Comparison of ENCODE assay signal across 26 mouse cellular contexts in the genomic region with DNA sequence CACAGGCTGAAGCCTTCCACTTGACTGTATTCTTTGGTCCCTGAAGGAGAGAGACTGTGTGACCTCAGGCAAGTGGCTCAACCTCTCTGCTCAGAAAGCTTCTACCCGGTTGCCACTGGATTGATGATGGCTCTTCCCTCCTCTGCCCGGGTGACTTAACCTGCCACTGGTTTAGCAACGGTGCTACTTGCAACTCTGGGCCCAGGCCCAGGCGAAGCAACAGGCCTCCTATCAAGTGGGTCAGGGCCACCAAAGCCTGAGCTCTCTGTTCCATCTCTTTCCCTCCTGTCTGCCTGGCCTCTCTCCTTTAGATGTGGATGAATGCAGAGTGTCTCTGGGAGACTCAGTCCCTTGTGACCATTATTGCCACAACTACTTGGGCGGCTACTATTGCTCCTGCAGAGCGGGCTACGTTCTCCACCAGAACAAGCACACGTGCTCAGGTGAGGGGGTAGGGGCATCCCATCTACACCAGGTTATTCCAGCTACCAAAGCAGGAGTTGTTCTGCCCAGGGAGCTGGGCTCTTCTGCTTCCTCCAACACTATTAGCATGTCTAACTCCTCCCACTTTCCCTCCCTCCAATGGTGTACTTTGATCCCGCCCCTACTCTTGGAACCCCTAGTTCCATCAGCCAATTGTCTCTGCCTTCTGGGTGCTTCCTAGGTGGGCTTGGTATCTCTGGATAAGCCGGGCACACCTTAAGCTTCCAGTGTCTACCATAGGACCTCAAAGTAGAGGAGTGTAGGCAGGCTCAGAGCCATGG. TPM values are rescaled to one million over a fixed set of nuclear protein-coding genes. Genes with fewer than 3 reads are reported as not detected.
DNase-seq lines count a peak whose midpoint lies in the region; ATAC-seq lines count a peak whose summit lies in the region.
"Had no signal": no experiment of that assay in that cellular context is flagged by ENCODE, and none has a peak within 500 bp of the region (broad histone marks: within the 10 kb centered on the region; RNA-seq: fewer than 3 reads in every experiment).

No protein-coding gene starts in this region.

- H3K4me1 ChIP-seq in heart, embryonic 11.5 days (ENCODE audit: control insufficient read depth, insufficient read depth, low read length), result peaks cover under 1% of the 10 kb centered on the region; the same call in 1 of the 2 replicates
- no peaks in the 10 kb centered on the region for H3K4me1 ChIP-seq in embryonic facial prominence, embryonic 13.5 days

- H3K4me3 ChIP-seq in heart, embryonic 11.5 days (ENCODE audit: low read depth, low read length), result no peak overlapping the region
- H3K4me3 ChIP-seq in embryonic facial prominence, embryonic 13.5 days, result no peak overlapping the region
- H3K4me3 ChIP-seq: heart, embryonic 12.5 days had no signal

- H3K27ac ChIP-seq in heart, embryonic 11.5 days (ENCODE audit: low read depth, low read length), result no peak overlapping the region
- peak overlapping the region; percentile 34; the same call in 1 of the 2 replicates for H3K27ac ChIP-seq in embryonic facial prominence, embryonic 13.5 days
- H3K27ac ChIP-seq: hindbrain, postnatal 0 days had no signal

- H3K9me3 ChIP-seq in heart, embryonic 11.5 days (replicated peaks; ENCODE audit: control insufficient read depth, low read length), result no peaks in the 10 kb centered on the region
- no peaks in the 10 kb centered on the region for H3K9me3 ChIP-seq in embryonic facial prominence, embryonic 13.5 days

- H3K36me3 ChIP-seq in heart, embryonic 11.5 days (ENCODE audit: control insufficient read depth, insufficient read depth, low read length), result peaks cover 4% of the 10 kb centered on the region
- H3K36me3 ChIP-seq in embryonic facial prominence, embryonic 13.5 days, result peaks cover 16% of the 10 kb centered on the region

- H3K27me3 ChIP-seq in heart, embryonic 11.5 days (ENCODE audit: control insufficient read depth, insufficient read depth, low read length), result no peaks in the 10 kb centered on the region
- H3K27me3 ChIP-seq in embryonic facial prominence, embryonic 13.5 days, result no peaks in the 10 kb centered on the region
- H3K27me3 ChIP-seq: CH12.LX; heart, embryonic 12.5 days; Patski had no signal

- 64% methylated on average over 10 of the region's 10 CpGs for WGBS in heart, embryonic 11.5 days (ENCODE audit: insufficient replicate concordance)
- 71% methylated on average over 10 of the region's 10 CpGs for WGBS in embryonic facial prominence, embryonic 13.5 days

- no peak overlapping the region for H3K4me2 ChIP-seq in heart, embryonic 11.5 days
- no peak overlapping the region for H3K4me2 ChIP-seq in embryonic facial prominence, embryonic 13.5 days
- H3K4me2 ChIP-seq: heart, embryonic 12.5 days had no signal

- peak overlapping the region; percentile 22; the same call in 1 of the 2 replicates for H3K9ac ChIP-seq in heart, embryonic 11.5 days (ENCODE audit: low read depth, low read length)
- no peak overlapping the region for H3K9ac ChIP-seq in embryonic facial prominence, embryonic 13.5 days
- H3K9ac ChIP-seq: heart, embryonic 12.5 days had no signal

- DNase-seq in adrenal gland, adult 2 months, result peak; percentile 63
- DNase-seq in adrenal gland, postnatal 10 days, result no peak
- DNase-seq in heart, adult 9 months (ENCODE audit: low spot score in 2 of 2), result no peak
- peak; percentile 27 for DNase-seq in 3T3-L1 (ENCODE audit: low read depth, low spot score)
- DNase-seq in cerebellum, postnatal 25 days, result no peak
- DNase-seq in testis, postnatal 14 days (ENCODE audit: low spot score), result no peak
- DNase-seq: cerebellum, postnatal 36 days; gastrocnemius, postnatal 14 days; heart, postnatal 4 days; kidney, adult 18-20 months; kidney, postnatal 36 days; left cerebral cortex, postnatal 4 days; right cerebral cortex, postnatal 4 days had no signal

- no peak for ATAC-seq in heart, embryonic 11.5 days (replicated peaks; ENCODE audit: insufficient number of reproducible peaks, low FRiP score, low TSS enrichment)
- no peak for ATAC-seq in embryonic facial prominence, embryonic 13.5 days (ENCODE audit: insufficient number of reproducible peaks, insufficient read depth, low FRiP score, low TSS enrichment, low read depth)
- ATAC-seq: forebrain, embryonic 16.5 days; hindbrain, postnatal 0 days; midbrain, embryonic 16.5 days; Patski had no signal

RNA-seq across cellular contexts. Expression of gene Masp2, which starts 1.2 kb away (rescaled TPM):
- total RNA-seq in adrenal gland, adult 2 months (2021), result 1 to 10 TPM in 1 of 2 experiments, under 1 TPM in 1; 0.55 to 5.6 TPM
- 3.5 and 6.5 TPM in 2 replicates for polyA plus RNA-seq in adrenal gland, adult 2 months (2012; rRNA removed)
- 10 to 100 TPM; 17.2 to 34.8 TPM for total RNA-seq in adrenal gland, postnatal 10 days (2021)
- polyA plus RNA-seq in heart, embryonic 11.5 days (2014; fragmentation: Nextera tagmentation; extraction: Ambion mirVana), result 0.37 TPM in 1 of 2 replicates, not detected in the other
- polyA plus RNA-seq in embryonic facial prominence, embryonic 13.5 days (2015; fragmentation: Nextera tagmentation; extraction: Ambion mirVana), result 0.07 and 1.1 TPM in 2 replicates
- polyA plus RNA-seq: stomach, embryonic 14.5 days had no signal

RNA-seq across cellular contexts. Expression of gene Srm, which starts 12.3 kb away (rescaled TPM):
- total RNA-seq in adrenal gland, adult 2 months (2021), result 10 to 100 TPM; 75.6 to 79.4 TPM
- polyA plus RNA-seq in adrenal gland, adult 2 months (2012; rRNA removed), result 123 and 157 TPM in 2 replicates
- 10 to 100 TPM; 63.1 to 69.7 TPM for total RNA-seq in adrenal gland, postnatal 10 days (2021)
- 129 and 155 TPM in 2 replicates for polyA plus RNA-seq in heart, embryonic 11.5 days (2014; fragmentation: Nextera tagmentation; extraction: Ambion mirVana)
- polyA plus RNA-seq in embryonic facial prominence, embryonic 13.5 days (2015; fragmentation: Nextera tagmentation; extraction: Ambion mirVana), result 201 and 214 TPM in 2 replicates

RNA-seq across cellular contexts. Expression of gene Tardbp, which starts 23.3 kb away (rescaled TPM):
- 100 to 1,000 TPM; 240 to 255 TPM for total RNA-seq in adrenal gland, adult 2 months (2021)
- polyA plus RNA-seq in adrenal gland, adult 2 months (2012; rRNA removed), result 8.0 and 10.3 TPM in 2 replicates
- total RNA-seq in adrenal gland, postnatal 10 days (2021), result 100 to 1,000 TPM; 214 to 253 TPM
- polyA plus RNA-seq in heart, embryonic 11.5 days (2014; fragmentation: Nextera tagmentation; extraction: Ambion mirVana), result 118 and 135 TPM in 2 replicates
- polyA plus RNA-seq in embryonic facial prominence, embryonic 13.5 days (2015; fragmentation: Nextera tagmentation; extraction: Ambion mirVana), result 371 and 401 TPM in 2 replicates

RNA-seq across cellular contexts. Expression of gene Gm572, which starts 39.6 kb away (rescaled TPM):
- not detected for total RNA-seq in adrenal gland, adult 2 months (2021)
- 0.07 TPM in 1 of 2 replicates, not detected in the other for polyA plus RNA-seq in adrenal gland, adult 2 months (2012; rRNA removed)
- under 1 TPM in 1 of 2 experiments, not detected in 1; 0.64 TPM for total RNA-seq in adrenal gland, postnatal 10 days (2021)
- polyA plus RNA-seq in heart, embryonic 11.5 days (2014; fragmentation: Nextera tagmentation; extraction: Ambion mirVana), result 0.19 and 0.27 TPM in 2 replicates
- polyA plus RNA-seq in embryonic facial prominence, embryonic 13.5 days (2015; fragmentation: Nextera tagmentation; extraction: Ambion mirVana), result not detected in 2 replicates
- total RNA-seq: adrenal gland, adult 18-20 months; CH12.LX; hindbrain, postnatal 0 days; layer of hippocampus, postnatal 25 days; left cerebral cortex, postnatal 4 days had no signal
- polyA plus RNA-seq: forebrain, embryonic 16.5 days; hindbrain, postnatal 0 days; lung, embryonic 16.5 days; midbrain, embryonic 16.5 days; neural tube, embryonic 11.5 days; Patski; stomach, embryonic 14.5 days had no signal

RNA-seq across cellular contexts. Expression of gene Exosc10, which starts 45.3 kb away (rescaled TPM):
- total RNA-seq in adrenal gland, adult 2 months (2021), result 10 to 100 TPM; 46.7 to 52.3 TPM
- polyA plus RNA-seq in adrenal gland, adult 2 months (2012; rRNA removed), result 18.8 and 25.2 TPM in 2 replicates
- 10 to 100 TPM; 45.7 to 55.6 TPM for total RNA-seq in adrenal gland, postnatal 10 days (2021)
- 75.0 and 79.4 TPM in 2 replicates for polyA plus RNA-seq in heart, embryonic 11.5 days (2014; fragmentation: Nextera tagmentation; extraction: Ambion mirVana)
- polyA plus RNA-seq in embryonic facial prominence, embryonic 13.5 days (2015; fragmentation: Nextera tagmentation; extraction: Ambion mirVana), result 97.0 and 99.7 TPM in 2 replicates

Comparison
In these comparisons a context has a peak if more than half of its experiments do, and no peak if none do; other contexts are left out.
1. DNase-seq: peak in adrenal gland, adult 2 months (single experiment) and 3T3-L1 (single experiment); none in adrenal gland, postnatal 10 days (single experiment), heart, adult 9 months (0 of 2), cerebellum, postnatal 25 days (0 of 2) and testis, postnatal 14 days (single experiment).
2. RNA of gene Tardbp, which starts 23.3 kb away (polyA plus RNA-seq): 371 to 401 TPM in embryonic facial prominence, embryonic 13.5 days and 118 to 135 TPM in heart, embryonic 11.5 days; 8.0 to 10.3 TPM in adrenal gland, adult 2 months; every median in the first group is over 10 times any median in the second.